Mouse (Mus musculus) adrenal gland, postnatal 14 days (tissue): ENCODE results near the gene Pdcd10. TPM values are rescaled to one million over a fixed set of nuclear protein-coding genes. Genes with fewer than 3 reads are reported as not detected.

Experiments
- DNase-seq: peaks from one replicate; pipeline ENCODE4 v3.0.0; 2021; ENCODE audit warnings: mixed read lengths
- long read RNA-seq, 2 experiments: library from polyadenylated mRNA; stranded (forward); transcript quantifications; one replicate each; pipeline ENCODE4 v2.0.0; 2021
- total RNA-seq: library from RNA; stranded (reverse); gene quantifications from 2 replicates; pipeline ENCODE4 v1.2.3, GENCODE M21; 2021

The Pdcd10 gene
- total RNA-seq, result 71.8 and 76.3 TPM in 2 replicates
- long read RNA-seq, experiment 1, transcript Pdcd10-205 (8 exons, 1,927 nt), result major isoform, 101 of 108 reads
- long read RNA-seq, experiment 1, partial matches to known transcripts, result 1 of 108 reads
- long read RNA-seq, experiment 1, other reads (novel, unspliced or antisense), result 6 of 108 reads
- long read RNA-seq, experiment 2, transcript Pdcd10-205 (8 exons, 1,927 nt), result major isoform, 72 of 81 reads
- long read RNA-seq, experiment 2, partial matches to known transcripts, result 1 of 81 reads
- long read RNA-seq, experiment 2, other reads (novel, unspliced or antisense), result 7 of 81 reads

DNA sequence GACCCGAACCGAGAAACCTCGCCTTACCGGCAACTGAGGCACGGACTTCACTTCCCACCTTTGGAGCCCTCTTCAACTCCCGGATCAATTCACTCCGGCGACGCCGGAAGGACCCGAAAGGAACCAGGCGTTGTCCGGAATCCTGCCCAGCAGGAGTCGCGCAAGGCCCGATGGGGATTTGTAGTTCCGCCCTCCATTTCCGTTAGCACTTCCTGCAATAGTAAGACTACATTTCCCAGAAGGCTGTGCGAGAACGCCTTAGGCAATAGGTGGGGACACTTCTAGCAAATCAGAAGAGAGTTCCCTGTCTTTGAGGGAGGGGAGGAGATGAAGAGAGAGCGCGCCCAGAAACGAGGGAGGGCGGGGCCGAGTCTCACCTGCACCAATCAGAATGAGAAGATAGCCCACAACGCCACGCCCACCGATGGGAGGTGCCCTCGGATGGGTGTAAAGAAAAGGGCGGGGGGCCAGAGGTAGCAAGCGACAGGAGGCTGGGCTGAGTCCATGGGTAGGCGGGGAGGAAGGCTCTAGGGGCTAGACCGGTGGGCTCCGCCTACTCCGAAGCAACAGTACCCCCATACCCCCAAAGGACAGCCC, at the start of gene Pdcd10:
TSS of gene Pdcd10 (minus strand) at position 162 of the 597 bp plus-strand sequence.
- peak; percentile 99 for DNase-seq

DNA sequence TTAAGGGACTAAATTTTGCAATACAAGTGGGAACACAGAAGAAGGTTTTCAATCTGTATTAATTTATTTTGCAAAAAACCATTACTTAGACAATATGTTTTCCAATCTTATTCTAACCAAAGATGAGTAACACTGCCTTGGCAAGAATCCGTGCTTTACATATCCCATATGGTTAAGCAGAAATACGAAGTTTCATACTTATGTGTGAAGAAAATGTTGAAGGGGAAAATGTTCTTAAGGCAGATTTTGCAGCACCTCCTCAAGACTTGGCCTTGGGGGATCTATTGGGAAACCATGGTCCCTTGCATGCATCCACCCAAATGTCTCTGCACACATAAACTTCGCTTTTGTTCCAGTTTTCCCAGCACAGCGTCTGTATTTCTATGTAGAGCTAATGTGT, 28.2 kb upstream of the Pdcd10 start:
- DNase-seq, result no peak

DNA sequence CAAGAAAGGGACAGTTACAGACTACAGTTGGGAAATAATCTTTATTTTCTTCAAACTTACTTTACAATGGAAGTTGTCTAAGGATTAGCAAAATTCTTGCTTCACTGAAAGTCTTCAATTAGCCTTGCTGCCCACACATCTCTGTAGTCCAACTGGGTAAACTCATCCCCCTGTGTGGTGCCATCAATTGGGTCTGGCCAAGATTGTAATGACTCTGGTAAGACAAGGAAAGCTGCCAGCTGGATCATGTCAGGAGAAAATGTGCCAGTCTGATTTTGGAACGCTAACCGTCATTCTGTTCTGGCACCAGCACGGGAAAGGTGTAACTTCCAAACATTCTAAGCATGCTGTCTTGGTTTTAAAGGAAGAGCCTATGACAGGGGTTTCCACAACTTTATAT, 26.6 kb upstream of the Pdcd10 start:
- peak; percentile 41 for DNase-seq

DNA sequence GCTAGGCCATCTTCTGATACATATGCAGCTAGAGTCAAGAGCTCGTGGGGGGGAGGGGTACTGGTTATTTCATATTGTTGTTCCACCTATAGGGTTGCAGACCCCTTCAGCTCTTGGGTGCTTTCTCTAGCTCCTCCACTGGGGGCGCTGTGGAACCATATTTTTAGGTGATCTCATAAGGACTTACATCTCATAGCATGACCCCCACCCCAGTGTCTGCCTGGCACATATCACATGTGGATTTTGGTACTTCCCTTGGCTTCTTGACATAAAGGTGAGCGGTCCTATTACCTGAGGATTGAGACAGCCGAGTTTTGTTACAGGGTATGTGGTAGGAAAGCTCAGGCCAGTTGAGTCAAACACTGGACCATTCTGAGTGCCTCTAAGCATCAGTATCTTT, 22.7 kb upstream of the Pdcd10 start:
- peak; percentile 25 for DNase-seq

DNA sequence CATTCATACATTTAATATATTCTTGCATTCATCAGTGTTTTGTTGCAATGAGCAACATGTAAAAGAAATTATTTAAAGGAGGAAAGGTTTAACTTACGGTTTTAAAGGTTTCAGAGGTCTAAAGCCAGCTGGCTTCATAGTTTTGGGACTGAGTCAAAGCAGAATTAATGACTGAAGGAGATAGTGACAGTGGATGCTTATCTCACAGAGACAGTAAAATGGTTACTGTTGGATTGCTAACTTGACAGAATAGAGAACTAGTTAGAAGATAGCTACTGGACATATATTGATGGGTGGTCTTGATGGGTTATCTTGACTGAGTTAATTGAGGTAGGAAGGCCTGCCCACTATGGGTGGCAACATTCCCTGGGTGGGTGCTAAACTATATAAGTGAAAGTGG, 18.9 kb upstream of the Pdcd10 start:
- DNase-seq, result no peak

DNA sequence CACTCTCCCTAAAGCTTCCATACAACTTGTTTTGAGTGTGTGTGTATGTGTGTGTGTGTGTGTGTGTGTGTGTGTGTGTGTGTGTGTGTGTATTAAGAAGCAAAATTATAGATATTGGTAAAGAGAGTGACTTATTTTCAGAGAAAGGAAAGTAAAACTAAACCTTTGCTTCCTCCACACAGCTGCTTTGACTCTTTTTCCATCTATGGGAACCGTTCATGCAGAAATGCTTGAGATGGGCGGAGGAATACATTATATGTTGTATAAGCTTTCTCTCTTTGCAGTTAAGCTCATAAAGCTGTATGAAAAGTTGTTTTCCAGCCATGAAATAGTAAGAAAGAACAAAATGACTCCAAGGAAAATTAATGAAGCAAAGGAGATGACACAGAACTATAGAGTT, 17.4 kb upstream of the Pdcd10 start:
- DNase-seq, result no peak

DNA sequence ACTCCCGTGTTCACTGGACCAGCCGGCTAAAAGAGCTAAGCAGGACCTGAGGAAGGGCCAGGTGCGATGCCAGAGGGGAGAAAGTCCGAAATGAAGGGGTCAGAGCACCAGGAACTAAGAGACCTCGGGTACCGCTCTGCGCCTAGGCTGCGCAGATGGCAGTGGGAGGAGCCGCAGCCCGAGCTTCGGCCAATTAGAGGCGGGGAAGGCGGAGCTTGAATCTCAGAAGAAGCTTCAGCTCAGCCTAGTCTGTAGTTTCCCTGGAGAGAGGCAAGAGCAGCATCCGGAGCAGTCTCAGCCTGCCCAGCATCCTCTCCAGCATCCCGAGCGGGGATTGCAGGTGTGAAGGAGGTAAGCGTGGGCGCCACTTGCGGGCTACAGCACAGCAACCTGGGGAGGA, 636 bp upstream of the Pdcd10 start, which contains the start of gene Serpini1:
TSS of gene Serpini1 (plus strand) at position 256 of the 400 bp plus-strand sequence.
- DNase-seq, result peak; percentile 91

GRCm38 (mm10) chr3:75556121-75556694, 448 bp downstream of the Pdcd10 start:
- no peak for DNase-seq

DNA sequence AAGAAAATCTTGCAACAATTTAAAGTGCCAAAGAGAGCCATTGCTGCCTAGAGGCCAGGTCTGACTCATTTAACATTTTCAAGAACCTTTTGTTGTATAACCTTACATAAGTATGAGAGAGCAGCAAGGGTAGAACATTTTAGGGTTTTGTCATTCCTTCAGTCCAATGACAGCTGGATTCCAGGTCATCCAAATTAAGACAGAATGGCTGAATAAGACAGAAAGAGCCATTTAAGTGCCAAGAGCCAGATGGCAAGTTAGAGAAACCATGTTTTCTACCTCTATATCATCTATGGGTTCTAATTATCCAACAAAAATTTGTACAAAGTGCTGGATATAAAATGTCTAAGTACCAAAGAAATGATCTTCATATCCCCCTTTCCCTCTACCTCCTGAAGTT, 5.4 kb downstream of the Pdcd10 start:
- no peak for DNase-seq

GRCm38 (mm10) chr3:75544287-75544686, 12.4 kb downstream of the Pdcd10 start:
- no peak for DNase-seq

DNA sequence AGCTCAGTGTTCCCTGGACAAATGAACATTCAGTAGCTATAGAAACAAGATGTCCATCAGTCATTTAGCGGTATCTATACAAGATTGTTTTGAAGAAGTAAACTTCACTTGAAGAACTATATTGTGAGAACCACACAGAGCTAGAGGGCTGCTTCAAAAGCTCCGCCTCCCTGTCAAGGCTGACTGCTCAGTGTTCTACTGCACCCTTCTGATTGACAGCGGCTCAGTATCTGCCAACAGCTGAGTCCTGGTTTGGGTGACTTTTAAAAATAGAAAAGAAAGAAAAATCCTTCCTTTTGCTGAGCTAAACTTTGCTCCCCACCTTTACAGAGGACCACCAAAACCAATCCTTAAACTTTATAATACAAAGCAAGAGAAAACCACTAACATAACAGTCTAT, 13.8 kb downstream of the Pdcd10 start:
- no peak for DNase-seq

DNA sequence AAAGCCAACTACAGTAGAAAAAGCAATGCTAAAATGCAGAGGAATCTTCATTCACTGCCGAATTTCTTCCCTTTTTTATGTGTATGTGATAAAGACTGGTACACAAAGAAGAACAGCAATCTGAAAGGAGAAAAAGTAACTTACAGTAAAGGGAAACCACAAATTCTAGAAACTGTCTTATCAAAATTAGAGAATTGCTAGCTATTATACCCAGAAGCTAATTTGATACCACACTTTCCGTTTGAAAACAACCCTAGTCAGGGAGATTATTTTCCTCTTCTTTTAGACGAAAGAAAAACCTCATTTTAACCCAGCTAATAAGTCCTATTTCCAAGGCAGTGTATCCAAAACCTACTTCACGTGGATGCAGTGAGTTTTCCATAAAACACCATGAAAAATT, 15.4 kb downstream of the Pdcd10 start:
- no peak for DNase-seq

DNA sequence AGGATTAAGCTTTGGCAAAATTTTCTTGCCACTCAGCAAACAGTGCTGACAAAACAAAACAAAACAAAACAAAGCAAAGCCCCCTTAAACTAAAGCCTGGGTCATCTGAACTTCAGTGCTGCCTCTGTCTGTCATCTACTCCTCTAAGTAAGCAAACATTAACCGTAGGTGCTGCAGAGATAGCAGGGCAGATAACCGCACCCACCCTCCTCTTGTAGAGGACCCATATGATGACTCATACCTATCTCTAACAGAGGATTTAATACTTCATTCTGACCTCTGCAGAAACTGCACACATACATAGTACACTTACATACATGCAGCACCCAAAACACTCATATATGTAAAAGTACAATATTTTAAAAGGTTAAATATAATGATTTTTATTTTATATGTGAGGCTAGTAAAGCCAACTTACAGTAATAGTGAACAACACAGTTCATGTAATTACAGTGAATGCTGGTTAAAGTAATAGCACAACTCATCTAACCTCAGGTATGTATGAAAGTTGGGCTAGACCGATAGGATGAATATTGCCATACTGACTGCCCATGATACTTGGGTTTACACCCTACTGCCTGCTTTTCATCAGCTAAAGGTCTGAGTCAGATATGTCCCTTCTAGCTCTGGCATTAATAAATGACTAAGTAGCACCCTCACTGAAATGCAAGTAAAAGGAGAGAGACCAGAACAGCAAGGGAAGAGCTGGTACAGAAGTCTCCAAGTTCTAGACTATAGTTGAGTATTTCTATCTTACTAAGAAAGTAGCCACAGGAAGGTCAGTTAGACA, 22.4 kb downstream of the Pdcd10 start:
- DNase-seq, result no peak

DNA sequence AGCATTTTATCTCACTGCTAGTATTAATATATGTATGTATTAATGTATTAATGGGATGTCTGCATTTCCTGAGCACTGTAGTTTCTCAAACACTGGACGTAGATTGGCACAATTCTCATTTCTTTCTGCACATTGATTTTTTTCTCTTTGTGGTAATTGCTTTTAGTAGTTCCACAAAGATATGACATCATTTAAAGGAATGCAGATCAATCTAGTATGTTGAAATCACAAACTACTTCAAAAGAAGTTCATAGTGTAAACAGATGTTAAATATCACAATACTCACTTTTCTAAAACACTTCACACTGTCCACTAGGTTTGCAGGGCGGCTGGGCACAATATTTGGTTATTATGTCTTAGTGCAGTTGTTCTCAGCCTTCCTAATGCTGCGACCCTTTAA, 25.6 kb downstream of the Pdcd10 start:
- DNase-seq, result no peak

GRCm38 (mm10) chr3:75522527-75522926, 34.1 kb downstream of the Pdcd10 start:
- DNase-seq, result no peak

DNA sequence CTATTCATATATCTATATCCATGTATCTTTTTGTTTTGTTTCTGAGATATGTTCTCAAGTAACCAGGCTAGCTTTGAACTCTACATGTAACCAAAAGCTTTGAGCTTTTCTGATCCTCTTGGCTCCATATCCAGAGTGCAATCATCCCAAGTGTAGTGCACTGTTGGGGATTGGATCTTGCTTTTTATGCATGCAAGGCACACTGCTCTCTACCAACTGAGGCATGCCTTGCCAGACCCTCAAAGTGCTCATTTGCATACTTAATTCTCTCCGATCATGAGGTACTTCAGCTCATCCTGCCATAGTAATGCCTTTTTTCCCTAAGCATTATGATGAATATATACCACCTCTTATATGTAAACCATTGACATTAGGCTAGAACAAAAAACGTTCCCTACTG, 35.3 kb downstream of the Pdcd10 start:
- DNase-seq, result no peak

DNA sequence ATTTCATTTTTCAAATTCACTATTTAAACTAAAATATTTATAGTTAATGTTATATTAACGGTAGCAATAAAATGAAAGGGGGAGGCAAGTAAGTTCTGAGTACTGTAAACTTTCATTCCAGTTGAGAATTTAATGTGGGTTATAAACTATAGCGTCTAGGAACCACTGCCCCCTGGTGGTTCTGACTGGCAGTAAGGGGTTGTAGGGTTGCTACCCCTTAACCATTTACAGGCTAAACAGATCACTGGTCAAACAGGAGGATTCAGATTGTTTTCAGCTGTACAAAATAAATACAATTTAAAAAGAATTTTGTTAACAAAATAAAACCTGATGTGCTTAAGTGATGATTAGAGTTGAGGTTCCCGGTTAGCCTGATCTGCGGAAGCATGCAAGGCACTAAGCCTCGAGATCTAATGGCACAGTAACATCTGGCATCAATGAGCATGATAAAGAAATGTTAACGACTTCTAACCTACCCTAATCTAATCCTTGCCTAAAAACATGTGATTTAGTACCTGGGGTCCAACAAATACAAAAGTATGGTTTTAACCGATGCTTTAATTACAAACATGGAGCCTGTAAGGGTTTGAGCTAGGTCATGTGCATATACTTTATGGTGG, 38.9 kb downstream of the Pdcd10 start:
- DNase-seq, result peak; percentile 62

- no peak for DNase-seq
Observed at GRCm38 (mm10) chr3:75498961-75499960, 57.4 kb downstream of the Pdcd10 start.

- DNase-seq, result no peak
Observed at GRCm38 (mm10) chr3:75492913-75493312, 63.7 kb downstream of the Pdcd10 start.

- no peak for DNase-seq
Observed at GRCm38 (mm10) chr3:75482056-75482455, 74.6 kb downstream of the Pdcd10 start, which contains the start of gene Wdr49. Gene Wdr49, minus strand, starts transcription at chr3:75482156.

- no peak for DNase-seq
Observed at GRCm38 (mm10) chr3:75475106-75475505, 81.5 kb downstream of the Pdcd10 start.
